Mouse (Mus musculus) G1E-ER4 (cell line): ENCODE data around the gene Evi5l. TPM values are rescaled to one million over a fixed set of nuclear protein-coding genes. Genes with fewer than 3 reads are reported as not detected.

Source experiments
- GATA1 ChIP-seq: IDR thresholded peaks from one replicate; pipeline ENCODE4 v1.8.0; 2012; ENCODE audit warnings: low read length, inconsistent platforms
- polyA plus RNA-seq: library from polyadenylated mRNA; stranded (reverse); fragments of >175 nt; gene quantifications from 2 replicates; pipeline ENCODE4 v1.2.3, GENCODE M21; 2012

Gene Evi5l
- polyA plus RNA-seq, 1 experiment, result 8.2 TPM

- no peak for TF ChIP-seq GATA1
Observed at GRCm38 (mm10) chr8:4216791-4217621, 50.6 kb downstream of the Evi5l start, which contains the start of gene Prr36. Gene Prr36, minus strand, starts transcription at chr8:4217459.

GRCm38 (mm10) chr8:4219617-4220016, 53.2 kb downstream of the Evi5l start:
- no peak for TF ChIP-seq GATA1

- TF ChIP-seq GATA1, result no peak
Observed at GRCm38 (mm10) chr8:4222059-4222458, 55.7 kb downstream of the Evi5l start.

- TF ChIP-seq GATA1, result no peak
Observed at GRCm38 (mm10) chr8:4226323-4226722, 60.0 kb downstream of the Evi5l start.

DNA sequence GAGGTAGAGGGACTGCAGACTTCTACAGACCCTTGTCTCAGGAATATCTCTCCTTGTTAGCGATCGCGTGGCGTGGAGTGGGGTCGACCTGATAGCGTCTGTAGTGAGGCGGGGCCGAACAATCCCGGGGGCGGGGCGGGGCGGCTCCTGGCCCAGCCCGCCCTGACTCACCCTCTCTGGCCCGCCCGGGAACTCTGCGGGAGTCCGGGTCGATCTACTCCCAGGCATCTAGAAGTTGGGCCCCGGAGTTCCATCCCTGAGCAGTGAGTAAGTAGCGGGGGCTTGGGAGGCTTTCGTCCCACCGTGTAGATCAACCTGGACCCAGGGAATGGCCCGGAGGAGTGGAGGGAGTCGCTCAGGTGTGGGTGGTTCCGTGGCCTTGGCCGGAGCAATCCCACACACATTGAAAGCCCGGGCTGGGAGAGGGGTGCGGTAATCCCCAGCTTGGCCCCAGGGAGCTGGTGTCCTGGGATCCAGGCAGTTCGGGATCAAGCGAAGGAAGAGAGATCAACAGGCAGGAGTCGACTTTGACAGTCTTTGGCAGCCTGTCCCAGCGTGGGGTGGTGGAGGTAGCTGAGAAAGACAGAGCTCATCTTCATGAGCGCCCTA, 60.5 kb downstream of the Evi5l start, which contains the start of gene Lrrc8e:
Gene Lrrc8e (plus strand): TSS at position 89 of the 609 bp plus-strand sequence.
- no peak for TF ChIP-seq GATA1

- TF ChIP-seq GATA1, result no peak
Observed at GRCm38 (mm10) chr8:4227919-4228318, 61.6 kb downstream of the Evi5l start.

DNA sequence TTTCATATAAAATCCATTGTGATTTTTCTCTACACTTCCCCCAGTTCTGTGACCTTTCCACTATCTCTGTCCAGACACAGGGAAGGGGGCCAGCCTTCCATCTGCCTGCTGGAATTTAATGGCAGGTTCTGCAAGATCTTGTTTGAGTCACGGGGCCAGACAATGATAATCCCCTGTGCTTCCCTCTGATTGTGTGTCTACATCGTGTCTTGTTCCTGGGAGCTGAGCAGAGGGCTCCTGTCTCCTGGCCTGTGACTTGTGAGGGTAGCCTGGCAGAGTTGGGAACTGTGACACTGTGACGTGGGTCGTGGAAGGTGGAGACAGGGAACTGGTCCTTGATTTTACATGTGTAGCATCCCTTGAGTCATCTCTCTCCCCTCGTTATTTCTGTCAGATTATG, 63.4 kb downstream of the Evi5l start:
- TF ChIP-seq GATA1, result no peak

GRCm38 (mm10) chr8:4230612-4231351, 64.4 kb downstream of the Evi5l start:
- no peak for TF ChIP-seq GATA1

DNA sequence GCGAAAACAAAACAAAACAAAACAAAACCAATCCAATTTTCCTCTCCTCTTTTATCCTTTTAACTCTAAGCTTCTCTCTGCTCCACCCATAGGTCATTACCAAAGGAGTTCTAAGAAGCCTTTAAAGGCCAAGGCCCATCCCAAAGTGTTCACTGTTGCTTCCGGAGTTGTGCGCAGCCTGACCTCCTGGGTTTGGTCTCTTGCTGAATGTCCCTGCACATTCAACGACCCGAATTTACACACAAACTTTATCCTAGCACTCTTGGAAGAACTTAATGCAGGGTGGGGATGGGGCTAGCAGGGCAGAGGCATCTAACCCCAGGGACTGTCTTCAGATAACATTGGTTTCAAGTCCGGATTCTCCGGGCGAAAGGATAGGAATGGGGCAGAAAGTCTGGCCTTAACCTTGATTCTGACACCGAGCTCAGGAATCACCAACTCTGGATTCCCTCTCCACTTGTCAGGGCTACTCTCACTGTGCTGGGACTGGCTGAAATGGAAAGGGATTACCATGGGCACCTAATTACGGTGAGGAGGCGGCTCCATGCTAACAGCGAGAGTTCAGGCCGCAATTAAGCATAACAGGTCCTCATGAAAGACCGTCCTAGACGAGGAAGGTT, 71.6 kb downstream of the Evi5l start:
- no peak for TF ChIP-seq GATA1

DNA sequence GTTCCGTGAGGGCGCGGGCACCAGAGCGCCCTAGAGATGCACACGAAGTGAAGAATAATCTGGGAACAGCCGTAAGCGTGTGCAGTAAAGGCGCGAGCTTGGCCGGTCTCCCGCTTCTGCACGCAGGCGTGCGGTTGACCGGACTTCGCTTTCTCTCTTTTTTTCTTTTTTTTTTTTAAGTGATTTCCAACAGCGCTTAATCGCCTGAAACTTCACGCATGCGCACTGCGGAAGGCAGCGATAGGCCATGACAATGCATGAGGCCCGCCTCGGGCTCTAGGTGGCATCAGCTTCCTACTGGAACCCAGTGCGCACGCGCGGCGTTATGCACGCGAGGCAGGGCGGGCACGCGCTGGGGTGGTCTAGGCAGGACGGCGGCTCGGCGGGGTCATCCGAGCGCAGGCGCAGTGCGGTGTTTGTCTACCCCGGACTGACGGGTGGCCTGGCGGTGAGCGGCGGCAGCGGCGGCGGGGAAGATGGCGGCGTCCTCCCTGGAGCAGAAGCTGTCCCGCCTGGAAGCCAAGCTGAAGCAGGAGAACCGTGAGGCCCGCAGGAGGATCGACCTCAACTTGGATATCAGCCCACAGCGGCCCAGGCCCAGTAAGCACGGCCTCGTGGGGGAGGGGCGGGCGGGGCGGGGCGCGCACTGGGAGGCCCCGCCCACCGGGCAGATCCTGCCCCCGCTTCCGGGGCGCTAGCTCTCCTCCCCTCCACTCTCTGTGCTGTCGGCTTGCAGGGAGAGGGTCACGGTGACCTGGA, 72.2 kb downstream of the Evi5l start, which contains the start of the genes Map2k7 and Gm49320:
Gene Map2k7 (plus strand): TSS at position 307 of the 759 bp plus-strand sequence.
Gene Gm49320 (plus strand): TSS at position 432 of the 759 bp plus-strand sequence.
- no peak for TF ChIP-seq GATA1

DNA sequence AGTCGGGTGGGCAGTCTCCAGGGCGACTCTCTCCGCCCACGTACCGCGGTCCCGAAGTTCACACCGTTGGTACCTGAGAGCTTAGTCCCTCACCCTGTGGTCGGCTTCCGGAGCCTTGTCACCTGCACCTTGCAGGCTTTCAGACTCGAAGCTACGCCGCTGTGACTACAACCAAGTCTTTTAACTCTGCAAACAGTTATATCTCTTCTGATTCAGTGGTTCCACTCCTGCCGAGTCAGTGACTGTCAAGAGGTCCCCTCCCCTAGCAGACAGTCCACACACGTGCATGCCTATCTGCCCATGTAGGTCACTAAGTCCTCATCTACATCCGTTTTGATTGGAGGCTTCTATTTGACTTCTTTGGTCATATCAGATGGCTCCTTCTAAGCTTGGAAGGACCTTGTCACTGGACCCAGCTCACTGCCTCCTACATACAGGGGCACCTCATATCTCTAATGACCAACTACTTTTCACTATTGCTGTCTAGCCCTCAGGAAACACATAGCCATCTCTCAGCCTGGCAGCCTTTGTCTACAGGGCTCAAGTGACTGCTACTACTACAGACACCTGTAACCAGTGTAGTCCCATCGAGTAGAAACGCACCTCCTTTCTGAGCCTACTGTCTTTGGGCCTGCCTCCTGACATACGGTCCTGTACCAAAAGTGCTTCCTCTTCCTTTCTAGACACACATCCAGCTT, 73.0 kb downstream of the Evi5l start:
- no peak for TF ChIP-seq GATA1

GRCm38 (mm10) chr8:4245061-4245460, 78.7 kb downstream of the Evi5l start:
- no peak for TF ChIP-seq GATA1

GRCm38 (mm10) chr8:4245737-4246136, 79.4 kb downstream of the Evi5l start:
- no peak for TF ChIP-seq GATA1

GRCm38 (mm10) chr8:4247241-4247640, 80.9 kb downstream of the Evi5l start:
- no peak for TF ChIP-seq GATA1
